8 mouse cellular contexts compared by ENCODE assay signal in the genomic region with DNA sequence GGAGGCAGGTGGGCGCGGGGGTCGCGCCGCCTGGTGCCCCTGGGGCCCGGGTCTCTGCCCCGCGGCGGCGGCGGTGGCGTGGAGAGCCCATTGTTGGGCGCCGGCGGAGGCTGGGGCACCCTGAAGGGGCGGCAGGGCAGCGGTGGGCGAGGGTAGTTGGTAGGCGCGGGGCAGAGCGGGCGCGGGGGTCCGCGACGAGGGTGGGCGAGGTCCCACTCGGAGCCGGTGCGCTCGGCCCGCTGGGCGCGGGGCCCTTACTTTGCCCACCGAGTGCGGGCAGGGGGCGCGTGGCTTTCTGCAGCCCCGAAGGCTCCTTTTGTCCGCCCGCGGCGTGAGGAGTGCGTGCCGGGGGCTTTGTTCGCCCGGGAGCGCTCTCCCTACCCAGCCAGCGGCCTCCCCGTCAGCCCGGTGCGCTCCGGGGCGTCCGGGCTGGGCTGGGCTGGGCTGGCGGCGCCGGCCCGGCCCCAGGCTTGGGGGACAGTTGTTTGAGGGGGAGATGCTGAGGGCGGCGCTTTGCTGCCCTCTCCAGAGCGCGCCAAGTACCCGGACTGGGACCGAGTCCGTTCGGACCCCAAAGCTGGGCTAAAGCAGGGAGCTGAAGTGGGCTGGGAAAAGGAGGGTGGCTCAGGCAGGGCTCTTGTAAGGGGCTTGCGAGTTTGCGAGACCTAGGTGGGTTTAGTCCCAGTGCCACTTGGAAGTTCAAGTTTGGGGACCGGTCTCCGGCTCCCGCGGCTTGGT. TPM values are rescaled to one million over a fixed set of nuclear protein-coding genes. Genes with fewer than 3 reads are reported as not detected.
DNase-seq lines count a peak whose midpoint lies in the region; ATAC-seq and TF ChIP-seq lines count a peak whose summit lies in the region.

No protein-coding gene starts in this region.

- ATAC-seq in forebrain, embryonic 14.5 days, result peak; percentile 16
- ATAC-seq in intestine, postnatal 0 days, result no peak

- H3K4me1 ChIP-seq in forebrain, embryonic 14.5 days (ENCODE audit: control insufficient read depth, insufficient read depth, low read length), result peaks cover 38% of the 10 kb centered on the region
- H3K4me1 ChIP-seq in intestine, postnatal 0 days (replicated peaks; ENCODE audit: control insufficient read depth, insufficient read depth, low read length), result 0 out of 2 replicates have a peak, but pooled peaks cover 16% of the 10 kb centered on the region

- H3K9me3 ChIP-seq in forebrain, embryonic 14.5 days (replicated peaks; ENCODE audit: control insufficient read depth, low read length), result no peaks in the 10 kb centered on the region
- H3K9me3 ChIP-seq in intestine, postnatal 0 days (ENCODE audit: control insufficient read depth), result no peaks in the 10 kb centered on the region

- peaks cover 38% of the 10 kb centered on the region for H3K36me3 ChIP-seq in forebrain, embryonic 14.5 days (ENCODE audit: control insufficient read depth, insufficient read depth, low read length)
- H3K36me3 ChIP-seq in intestine, postnatal 0 days (ENCODE audit: control insufficient read depth, insufficient read depth), result peaks cover 23% of the 10 kb centered on the region

- peak overlapping the region; percentile 100 for H3K4me3 ChIP-seq in forebrain, embryonic 14.5 days (ENCODE audit: low read depth, low read length)
- H3K4me3 ChIP-seq in intestine, postnatal 0 days (ENCODE audit: low read depth, low read length), result peak overlapping the region; percentile 96

- 0% methylated on average over 50 of the region's 73 CpGs for WGBS in forebrain, embryonic 14.5 days
- under 1% methylated on average over 50 of the region's 73 CpGs for WGBS in intestine, postnatal 0 days

- DNase-seq in gastrocnemius, postnatal 14 days, result peak; percentile 24
- DNase-seq in gastrocnemius, adult 18-20 months (ENCODE audit: low spot score), result no peak
- peak; percentile 51 for DNase-seq in Muller cell, postnatal 12 days (ENCODE audit: inconsistent ontology term)
- DNase-seq in forebrain, embryonic 14.5 days (ENCODE audit: low spot score), result peak; percentile 43
- DNase-seq in lung, postnatal 14 days, result peak; percentile 40
- peak; percentile 67 for DNase-seq in testis, postnatal 10 days (ENCODE audit: low spot score)
- no peak for DNase-seq in ovary, postnatal 14 days (ENCODE audit: low spot score)

- TF ChIP-seq CTCF in intestine, postnatal 0 days (IDR thresholded peaks at IDR 0.05; ENCODE audit: low read depth), result peak; percentile 28; the same call in 1 of the 2 replicates

- H3K9ac ChIP-seq in forebrain, embryonic 14.5 days (ENCODE audit: low read length), result peak overlapping the region; percentile 99
- peak overlapping the region; percentile 89 for H3K9ac ChIP-seq in intestine, postnatal 0 days (ENCODE audit: low read depth, low read length)

- peak overlapping the region; percentile 98 for H3K27ac ChIP-seq in forebrain, embryonic 14.5 days (ENCODE audit: low read depth, low read length)
- H3K27ac ChIP-seq in intestine, postnatal 0 days (ENCODE audit: low read depth, low read length), result peak overlapping the region; percentile 92

- intact Hi-C loops in gastrocnemius, postnatal 14 days (cut with DNase I; ENCODE audit: low total_unique reads), result loop anchor here (5.0 to 10.0 kb wide), 2 partner anchors 75 to 253 kb away; no protein-coding TSS in a partner anchor

- H3K27me3 ChIP-seq in forebrain, embryonic 14.5 days (replicated peaks; ENCODE audit: control insufficient read depth, insufficient read depth, low read length), result no peaks in the 10 kb centered on the region
- H3K27me3 ChIP-seq in intestine, postnatal 0 days (replicated peaks; ENCODE audit: control insufficient read depth, insufficient read depth, low read length), result no peaks in the 10 kb centered on the region

- H3K4me2 ChIP-seq in forebrain, embryonic 14.5 days (ENCODE audit: low read length), result peak overlapping the region; percentile 85
- peak overlapping the region; percentile 99 for H3K4me2 ChIP-seq in intestine, postnatal 0 days (replicated peaks; ENCODE audit: low read depth)

RNA-seq across cellular contexts. Expression of a gene that starts 1.6 kb away (rescaled TPM):
- total RNA-seq in gastrocnemius, postnatal 14 days (2021), result 10 to 100 TPM; 23.4 to 27.9 TPM
- 10 to 100 TPM; 20.5 to 25.5 TPM for total RNA-seq in gastrocnemius, adult 18-20 months (2021)
- 118 and 127 TPM in 2 replicates for polyA plus RNA-seq in forebrain, embryonic 14.5 days (2014; fragmentation: Nextera tagmentation; extraction: Ambion mirVana)
- polyA plus RNA-seq in intestine, postnatal 0 days (2015; fragmentation: Nextera tagmentation; extraction: Ambion mirVana), result 42.8 and 45.2 TPM in 2 replicates

Comparison
In these comparisons a context has a peak if more than half of its experiments do, and no peak if none do; other contexts are left out.
1. DNase-seq: peak in gastrocnemius, postnatal 14 days (single experiment), Muller cell, postnatal 12 days (single experiment), forebrain, embryonic 14.5 days (single experiment), lung, postnatal 14 days (single experiment) and testis, postnatal 10 days (single experiment); none in gastrocnemius, adult 18-20 months (single experiment) and ovary, postnatal 14 days (single experiment).